Comparison of ENCODE assay signal across 8 mouse cellular contexts in genomic region chr1:179960543-179960876, GRCm38 (mm10). TPM values are rescaled to one million over a fixed set of nuclear protein-coding genes. Genes with fewer than 3 reads are reported as not detected.
DNase-seq lines count a peak whose midpoint lies in the region; ATAC-seq lines count a peak whose summit lies in the region.

No protein-coding gene starts in this region.

- under 1% methylated on average over 9 of the region's 9 CpGs for WGBS in lung, embryonic 15.5 days
- WGBS in embryonic facial prominence, embryonic 15.5 days = 1% methylated on average over 9 of the region's 9 CpGs
- 2% methylated on average over 9 of the region's 9 CpGs for WGBS in limb, embryonic 10.5 days
- WGBS in neural tube, embryonic 15.5 days = under 1% methylated on average over 9 of the region's 9 CpGs

- H3K9me3 ChIP-seq in lung, embryonic 15.5 days = no peaks in the 10 kb centered on the region
- no peaks in the 10 kb centered on the region for H3K9me3 ChIP-seq in embryonic facial prominence, embryonic 15.5 days (replicated peaks)
- no peaks in the 10 kb centered on the region for H3K9me3 ChIP-seq in limb, embryonic 10.5 days (replicated peaks)
- H3K9me3 ChIP-seq in neural tube, embryonic 15.5 days (replicated peaks) = no peaks in the 10 kb centered on the region

- peak overlapping the region; percentile 90 for H3K9ac ChIP-seq in lung, embryonic 15.5 days
- H3K9ac ChIP-seq in embryonic facial prominence, embryonic 15.5 days = peak overlapping the region; percentile 84
- peak overlapping the region; percentile 96 for H3K9ac ChIP-seq in neural tube, embryonic 15.5 days (replicated peaks)

- peaks cover 20% of the 10 kb centered on the region for H3K4me1 ChIP-seq in lung, embryonic 15.5 days
- peaks cover 19% of the 10 kb centered on the region for H3K4me1 ChIP-seq in embryonic facial prominence, embryonic 15.5 days
- peaks cover 42% of the 10 kb centered on the region for H3K4me1 ChIP-seq in limb, embryonic 10.5 days
- peaks cover 26% of the 10 kb centered on the region for H3K4me1 ChIP-seq in neural tube, embryonic 15.5 days

- no peaks in the 10 kb centered on the region for H3K36me3 ChIP-seq in lung, embryonic 15.5 days
- H3K36me3 ChIP-seq in embryonic facial prominence, embryonic 15.5 days = no peaks in the 10 kb centered on the region
- H3K36me3 ChIP-seq in limb, embryonic 10.5 days = no peaks in the 10 kb centered on the region
- H3K36me3 ChIP-seq in neural tube, embryonic 15.5 days = no peaks in the 10 kb centered on the region

- no peak for DNase-seq in lung, postnatal 25 days (ENCODE audit: low spot score)
- DNase-seq in limb, embryonic 10.5 days (ENCODE audit: low spot score) = no peak
- no peak for DNase-seq in cerebellum, adult 8-10 months
- DNase-seq in embryo, embryonic 9.5 days (ENCODE audit: extremely low spot score) = no peak
- no peak for DNase-seq in left cerebral cortex, postnatal 36 days (ENCODE audit: low spot score in 2 of 2)

- peak overlapping the region; percentile 91 for H3K27ac ChIP-seq in lung, embryonic 15.5 days
- H3K27ac ChIP-seq in embryonic facial prominence, embryonic 15.5 days (replicated peaks) = peak overlapping the region; percentile 95
- H3K27ac ChIP-seq in limb, embryonic 10.5 days = peak overlapping the region; percentile 97
- H3K27ac ChIP-seq in neural tube, embryonic 15.5 days (replicated peaks) = peak overlapping the region; percentile 98

- peak overlapping the region; percentile 84 for H3K4me2 ChIP-seq in lung, embryonic 15.5 days
- H3K4me2 ChIP-seq in embryonic facial prominence, embryonic 15.5 days (replicated peaks) = peak overlapping the region; percentile 79
- peak overlapping the region; percentile 81 for H3K4me2 ChIP-seq in neural tube, embryonic 15.5 days

- H3K27me3 ChIP-seq in lung, embryonic 15.5 days = no peaks in the 10 kb centered on the region
- H3K27me3 ChIP-seq in embryonic facial prominence, embryonic 15.5 days = no peaks in the 10 kb centered on the region
- no peaks in the 10 kb centered on the region for H3K27me3 ChIP-seq in limb, embryonic 10.5 days (ENCODE audit: low read depth, poor library complexity, severe bottlenecking)
- no peaks in the 10 kb centered on the region for H3K27me3 ChIP-seq in neural tube, embryonic 15.5 days (replicated peaks)

- ATAC-seq in lung, embryonic 15.5 days (ENCODE audit: borderline replicate concordance, extremely low read depth, low FRiP score, low TSS enrichment) = no peak
- no peak for ATAC-seq in embryonic facial prominence, embryonic 15.5 days (ENCODE audit: insufficient number of reproducible peaks, low FRiP score, low TSS enrichment, low read depth)
- ATAC-seq in neural tube, embryonic 15.5 days (ENCODE audit: low FRiP score) = no peak

- H3K4me3 ChIP-seq in lung, embryonic 15.5 days = peak overlapping the region; percentile 81
- peak overlapping the region; percentile 69 for H3K4me3 ChIP-seq in embryonic facial prominence, embryonic 15.5 days (replicated peaks)
- H3K4me3 ChIP-seq in limb, embryonic 10.5 days = peak overlapping the region; percentile 89
- peak overlapping the region; percentile 83 for H3K4me3 ChIP-seq in neural tube, embryonic 15.5 days (replicated peaks)

- intact Hi-C loops in left cerebral cortex, postnatal 36 days (cut with DNase I) = loop anchor here (2.0 to 10.0 kb wide), 2 partner anchors 102 to 184 kb away; no protein-coding TSS in a partner anchor

RNA-seq across cellular contexts. Expression of gene Cdc42bpa, which starts 0.2 kb away (rescaled TPM):
- 12.6 and 13.7 TPM in 2 replicates for polyA plus RNA-seq in lung, embryonic 15.5 days (2015; fragmentation: Nextera tagmentation; extraction: Ambion mirVana)
- polyA plus RNA-seq in embryonic facial prominence, embryonic 15.5 days (2015; fragmentation: Nextera tagmentation; extraction: Ambion mirVana) = 16.3 and 17.9 TPM in 2 replicates
- polyA plus RNA-seq in limb, embryonic 10.5 days (2016; fragmentation: Nextera tagmentation; extraction: Ambion mirVana) = 10.8 and 14.3 TPM in 2 replicates
- polyA plus RNA-seq in neural tube, embryonic 15.5 days (2015; fragmentation: Nextera tagmentation; extraction: Ambion mirVana) = 22.8 and 24.6 TPM in 2 replicates
- 100 to 1,000 TPM; 231 to 266 TPM for total RNA-seq in left cerebral cortex, postnatal 36 days (2021)
